Mouse (Mus musculus): ENCODE results near the gene Hist1h2ad. TPM values are rescaled to one million over a fixed set of nuclear protein-coding genes. Genes with fewer than 3 reads are reported as not detected.

Hist1h2ad gene
- polyA plus RNA-seq, 1 experiment from 2014 or later, result not detected

Other genes starting within 250 kb of the Hist1h2ad start
- 12.3 to 19.9 TPM (median 12.8 TPM) in 3 replicates for gene Zfp322a, start 205.2 kb upstream of the Hist1h2ad start, polyA plus RNA-seq (2018)
- 3.5 to 4.4 TPM (median 3.7 TPM) in 3 replicates for gene Abt1, start 150.5 kb upstream of the Hist1h2ad start, polyA plus RNA-seq (2018)
- not detected in 3 replicates for gene Btn1a1, start 108.5 kb upstream of the Hist1h2ad start, polyA plus RNA-seq (2018)
- not detected in 3 replicates for gene Btn2a2, start 85.5 kb upstream of the Hist1h2ad start, polyA plus RNA-seq (2018)
- 1.0 to 1.9 TPM in 2 of 3 replicates, not detected in the other for gene Hist1h4h, start 43.3 kb upstream of the Hist1h2ad start, polyA plus RNA-seq (2018)
- not detected in 3 replicates for gene Hist1h2af, start 40.5 kb upstream of the Hist1h2ad start, polyA plus RNA-seq (2018)
- gene Hist1h3g, start 39.0 kb upstream of the Hist1h2ad start, polyA plus RNA-seq (2018), result not detected in 3 replicates
- 0.09 to 0.34 TPM (median 0.15 TPM) in 3 replicates for gene Hist1h2bh, start 31.0 kb upstream of the Hist1h2ad start, polyA plus RNA-seq (2018)
- gene Hist1h3f, start 30.3 kb upstream of the Hist1h2ad start, polyA plus RNA-seq (2018), result not detected in 3 replicates
- gene Hist1h4f, start 22.7 kb upstream of the Hist1h2ad start, polyA plus RNA-seq (2018), result not detected in 3 replicates
- 0.05 to 0.10 TPM (median 0.10 TPM) in 3 replicates for gene Hist1h1d, start 21.1 kb upstream of the Hist1h2ad start, polyA plus RNA-seq (2018)
- gene Hist1h3e, start 12.0 kb upstream of the Hist1h2ad start, polyA plus RNA-seq (2018), result 0.26 TPM in 1 of 3 replicates, not detected in the others
- gene Hist1h2ae, start 3.2 kb upstream of the Hist1h2ad start, polyA plus RNA-seq (2018), result 0.70 to 2.0 TPM (median 0.90 TPM) in 3 replicates
- gene Hist1h2bg, start 3.0 kb upstream of the Hist1h2ad start, polyA plus RNA-seq (2018), result 0.65 to 7.9 TPM (median 2.9 TPM) in 3 replicates
- not detected in 3 replicates for gene Hist1h2bf, start 185 bp upstream of the Hist1h2ad start, polyA plus RNA-seq (2018)
- gene Hist1h3d, start 1.4 kb downstream of the Hist1h2ad start, polyA plus RNA-seq (2018), result 0.13 to 1.1 TPM in 2 of 3 replicates, not detected in the other
- gene Hist1h4d, start 7.2 kb downstream of the Hist1h2ad start, polyA plus RNA-seq (2018), result 0.13 TPM in 1 of 3 replicates, not detected in the others
- 0.35 to 1.0 TPM (median 0.76 TPM) in 3 replicates for gene Hist1h2be, start 46.7 kb downstream of the Hist1h2ad start, polyA plus RNA-seq (2018)
- gene Hist1h1e, start 48.2 kb downstream of the Hist1h2ad start, polyA plus RNA-seq (2018), result 0.16 to 0.34 TPM (median 0.26 TPM) in 3 replicates
- 0.20 to 0.36 TPM (median 0.33 TPM) in 3 replicates for gene Hist1h2ac, start 109.6 kb downstream of the Hist1h2ad start, polyA plus RNA-seq (2018)
- 101 to 170 TPM (median 160 TPM) in 3 replicates for gene Hist1h2bc, start 109.8 kb downstream of the Hist1h2ad start, polyA plus RNA-seq (2018)
- not detected in 3 replicates for gene Hist1h1t, start 121.4 kb downstream of the Hist1h2ad start, polyA plus RNA-seq (2018)
- 0.53 TPM in 1 of 3 replicates, not detected in the others for gene Hist1h4c, start 124.1 kb downstream of the Hist1h2ad start, polyA plus RNA-seq (2018)
- gene Hfe, start 136.5 kb downstream of the Hist1h2ad start, polyA plus RNA-seq (2018), result 27.7 to 67.4 TPM (median 36.4 TPM) in 3 replicates
- gene Hist1h1c, start 164.4 kb downstream of the Hist1h2ad start, polyA plus RNA-seq (2018), result 72.8 to 156 TPM (median 87.8 TPM) in 3 replicates
- not detected in 3 replicates for gene Hist1h3c, start 171.2 kb downstream of the Hist1h2ad start, polyA plus RNA-seq (2018)
- not detected in 3 replicates for gene Hist1h2bb, start 172.4 kb downstream of the Hist1h2ad start, polyA plus RNA-seq (2018)
- gene Hist1h2ab, start 176.7 kb downstream of the Hist1h2ad start, polyA plus RNA-seq (2018), result not detected in 3 replicates
- not detected in 3 replicates for gene Hist1h3b, start 177.9 kb downstream of the Hist1h2ad start, polyA plus RNA-seq (2018)
- 0.99 TPM in 1 of 3 replicates, not detected in the others for gene Hist1h4b, start 182.6 kb downstream of the Hist1h2ad start, polyA plus RNA-seq (2018)
- gene Hist1h4a, start 186.8 kb downstream of the Hist1h2ad start, polyA plus RNA-seq (2018), result not detected in 3 replicates
- gene Hist1h3a, start 188.0 kb downstream of the Hist1h2ad start, polyA plus RNA-seq (2018), result not detected in 3 replicates
- 0.43 TPM in 1 of 3 replicates, not detected in the others for gene Hist1h1a, start 189.3 kb downstream of the Hist1h2ad start, polyA plus RNA-seq (2018)
- gene Trim38, start 195.5 kb downstream of the Hist1h2ad start, polyA plus RNA-seq (2018), result not detected in 3 replicates
- not detected in 3 replicates for gene Slc17a2, start 232.6 kb downstream of the Hist1h2ad start, polyA plus RNA-seq (2018)